Mouse (Mus musculus) kidney, adult 2 months (tissue): Measurements from ENCODE around the gene Astl.

Experiments used
- CTCF ChIP-seq: fragments of 200-500 bp; conservative IDR thresholded peaks from 2 replicates; pipeline ENCODE4 v1.5.1; 2011; ENCODE audit warnings: low read depth, mild to moderate bottlenecking, control low read depth, low read length, moderate library complexity, mixed read lengths; ENCODE audit not compliant: insufficient read depth, insufficient read length
- POLR2A ChIP-seq: fragments of 200-500 bp; IDR thresholded peaks from one replicate; pipeline ENCODE4 v1.6.1; 2011; ENCODE audit warnings: low read depth, low read length, control low read depth

- TF ChIP-seq CTCF (no peak), POLR2A (no peak)
These were observed 2.0 kb upstream of the Astl start for GRCm38 (mm10) chr2:127336497-127336832.
